Mouse (Mus musculus): Measurements from ENCODE around the gene Cpsf4. TPM values are rescaled to one million over a fixed set of nuclear protein-coding genes. Genes with fewer than 3 reads are reported as not detected.

Gene Cpsf4
- polyA plus RNA-seq (2014; fragmentation: Illumina TruSeq; extraction: RNeasy Lipid Tissue Mini Kit (QIAGEN cat#74804); ENCODE audit: low read depth, low replicate concordance), result 1.3 TPM

DNA sequence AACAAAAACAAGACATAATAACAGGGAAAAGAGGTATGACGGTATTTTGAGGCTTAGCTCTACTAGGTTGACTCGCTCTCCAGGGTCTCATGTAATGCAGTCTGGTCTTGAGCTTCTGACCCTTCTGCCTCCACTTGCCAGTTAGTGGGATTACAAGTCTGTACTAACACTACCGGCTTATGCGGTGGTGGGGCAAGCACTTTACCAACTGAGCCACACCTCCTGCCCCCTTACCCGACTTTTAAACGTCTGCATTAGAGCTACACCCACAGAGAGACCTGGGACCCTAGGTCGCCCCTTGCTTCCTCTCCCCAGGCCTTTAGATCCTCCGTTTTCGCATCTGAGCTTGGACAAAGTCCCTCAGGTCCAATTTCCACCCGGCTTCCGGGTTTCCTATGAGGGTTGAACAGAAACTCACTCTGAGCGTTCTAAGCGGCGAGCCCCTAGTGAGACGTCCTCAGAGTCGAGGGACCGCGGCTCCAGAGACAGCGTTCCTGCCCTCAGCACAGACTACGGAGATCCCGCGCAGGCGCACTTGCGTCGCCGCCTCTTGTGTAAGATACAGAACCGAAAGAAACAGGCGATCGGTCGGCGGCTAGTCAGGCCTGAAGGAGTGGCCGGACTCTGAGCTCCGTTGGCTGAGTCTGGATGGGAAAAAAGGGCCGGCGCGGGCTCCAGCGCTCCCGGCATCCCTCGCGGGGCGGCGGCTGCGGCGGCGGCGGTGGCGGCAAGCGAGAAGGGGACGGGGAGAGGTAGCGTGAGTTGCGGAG, at the start of gene Cpsf4, which contains the start of gene Ptcd1:
Cpsf4 (plus strand) TSS at position 678 of the 770 bp plus-strand sequence.
Ptcd1 (minus strand) TSS at position 573 of the 770 bp plus-strand sequence.

DNA sequence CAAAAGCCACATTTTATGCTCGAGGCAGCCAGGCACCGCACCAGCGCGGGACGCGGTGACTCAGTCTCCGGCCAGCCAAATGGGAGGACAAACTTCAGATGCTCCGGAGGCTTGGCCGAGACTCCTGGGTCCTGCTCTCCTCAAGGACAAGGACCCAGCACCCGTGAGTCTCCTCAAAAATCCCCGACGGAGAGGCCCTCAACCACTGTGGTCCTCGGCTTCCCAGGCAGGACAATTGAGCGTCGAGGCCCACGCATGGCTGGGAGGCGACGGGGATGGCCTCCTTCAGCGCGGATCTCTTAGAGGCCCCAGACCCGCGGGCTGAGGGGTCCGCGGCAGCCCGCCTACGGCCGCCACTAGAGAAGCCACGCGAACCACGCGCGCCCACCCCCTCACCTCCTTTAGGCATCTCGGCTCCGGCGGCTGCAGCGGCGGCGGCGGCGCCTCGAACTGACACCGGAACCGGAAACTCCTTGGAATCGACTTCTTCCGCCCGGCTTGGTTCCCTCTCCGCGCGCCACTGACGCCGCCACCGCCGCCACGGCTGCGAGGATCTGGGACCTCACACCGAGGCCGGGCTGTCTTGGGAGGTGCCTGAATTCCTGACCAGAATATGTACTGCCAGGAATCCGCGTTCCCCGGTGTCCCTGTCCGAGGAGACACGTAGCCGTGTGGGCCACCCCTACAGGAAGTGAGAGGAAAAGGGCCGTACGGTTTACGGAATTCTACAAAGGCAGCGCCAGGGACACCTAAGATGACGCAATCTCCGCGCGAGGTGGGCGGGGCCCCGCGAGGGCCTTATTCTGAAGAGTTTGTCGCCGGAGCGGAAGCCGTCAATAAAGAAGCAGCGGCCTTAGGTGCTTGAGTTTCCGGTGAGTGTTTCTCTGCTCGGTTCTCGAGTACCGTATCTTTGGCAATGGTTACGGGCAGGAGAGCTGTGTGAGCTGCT, 27.2 kb upstream of the Cpsf4 start, which contains the start of the genes Pdap1 and Bud31:
Pdap1 (minus strand) TSS at position 668 of the 949 bp plus-strand sequence.
Bud31 (plus strand) TSS at position 792 of the 949 bp plus-strand sequence.

DNA sequence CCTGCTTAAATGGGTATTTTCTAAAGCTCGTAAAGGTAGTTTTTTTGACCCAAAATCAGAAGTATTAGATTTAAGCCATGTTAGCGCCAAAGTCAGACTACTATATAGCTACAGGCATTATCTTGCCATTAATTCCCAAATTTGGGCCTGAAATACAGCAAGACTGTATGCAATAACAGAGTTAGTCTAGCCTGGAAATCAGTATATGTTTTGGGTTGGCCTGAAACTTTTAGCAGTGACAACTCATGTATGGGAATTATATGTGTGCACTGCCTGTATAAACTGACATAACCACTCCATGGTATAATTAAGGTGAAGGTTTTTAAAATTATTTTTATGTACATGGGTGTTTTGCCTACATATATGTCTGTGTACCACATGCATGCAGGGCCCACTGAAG, 24.9 kb downstream of the Cpsf4 start, which contains the start of gene Atp5j2:
Atp5j2 (minus strand) TSS at position 101 of the 400 bp plus-strand sequence.

DNA sequence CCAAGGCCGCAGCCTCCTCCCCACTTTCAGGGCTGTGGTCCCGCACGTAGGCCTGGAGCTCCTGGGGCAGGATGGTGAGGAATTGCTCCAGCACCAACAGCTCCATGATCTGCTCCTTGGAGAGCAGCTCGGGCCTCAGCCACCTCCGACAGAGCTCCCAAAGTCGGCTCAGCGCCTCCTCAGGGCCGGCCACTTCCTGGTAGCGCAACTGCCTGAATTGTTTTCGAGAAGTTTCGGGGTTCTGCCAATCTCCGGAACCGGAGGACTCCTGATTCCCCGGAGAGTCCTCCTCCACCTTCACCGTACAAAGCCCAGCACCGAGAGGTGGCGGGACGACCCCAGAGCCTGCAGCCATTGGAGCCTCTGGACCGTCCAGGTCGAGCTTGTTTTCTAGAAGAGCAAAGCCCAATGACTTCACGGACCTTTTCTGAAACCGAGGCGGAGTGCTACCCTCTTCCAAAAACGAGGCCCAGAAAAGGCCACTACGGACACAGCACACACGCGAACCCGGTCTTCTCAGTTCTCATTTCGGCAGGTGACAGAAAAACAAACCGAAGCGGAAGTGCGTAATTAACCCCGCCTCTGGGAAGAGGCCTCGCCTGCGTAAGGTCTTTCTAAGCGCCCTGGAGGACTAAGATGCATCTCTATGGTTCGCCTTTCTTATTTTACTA, 34.4 kb downstream of the Cpsf4 start, which contains the start of gene Zkscan14:
Zkscan14 (minus strand) TSS at position 548 of the 671 bp plus-strand sequence.

DNA sequence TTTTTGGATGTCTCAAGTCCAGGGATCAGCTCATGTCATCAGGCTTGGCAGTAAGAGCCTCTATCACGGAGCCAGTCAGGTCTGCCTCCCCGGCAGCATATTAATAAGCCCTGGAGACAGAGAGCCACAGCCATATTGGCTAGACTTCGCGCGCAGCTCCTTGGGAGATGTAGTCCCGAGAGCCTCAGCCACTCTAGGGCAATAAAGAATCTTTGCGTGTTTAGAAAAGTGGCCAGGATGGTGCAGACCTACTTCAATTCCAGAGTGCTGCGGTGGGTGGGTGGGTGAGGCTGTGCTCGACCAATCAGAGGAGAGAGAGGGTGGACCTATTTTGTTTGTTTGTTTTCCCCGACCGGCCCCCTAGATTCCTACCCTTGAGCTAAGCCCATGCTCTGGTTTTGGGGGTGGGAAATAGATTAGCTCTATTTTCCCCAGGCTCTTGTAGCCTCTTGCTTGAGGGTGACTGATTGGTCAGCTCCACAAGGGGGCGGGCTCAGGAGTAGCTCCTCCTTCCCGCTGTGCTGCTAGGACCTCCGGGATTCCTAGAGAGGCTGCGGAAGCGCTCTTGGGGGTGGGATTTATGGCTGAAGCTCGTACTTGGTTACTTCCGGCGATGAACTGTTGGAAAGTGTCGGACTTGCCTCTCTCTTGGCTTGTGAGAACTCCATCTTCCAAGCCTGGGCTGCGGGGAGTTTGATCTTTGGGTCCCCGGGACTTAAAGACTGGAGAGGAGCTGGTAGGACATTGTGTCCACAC, 37.1 kb downstream of the Cpsf4 start, which contains the start of gene Zkscan5:
Zkscan5 (plus strand) TSS at position 627 of the 756 bp plus-strand sequence.

DNA sequence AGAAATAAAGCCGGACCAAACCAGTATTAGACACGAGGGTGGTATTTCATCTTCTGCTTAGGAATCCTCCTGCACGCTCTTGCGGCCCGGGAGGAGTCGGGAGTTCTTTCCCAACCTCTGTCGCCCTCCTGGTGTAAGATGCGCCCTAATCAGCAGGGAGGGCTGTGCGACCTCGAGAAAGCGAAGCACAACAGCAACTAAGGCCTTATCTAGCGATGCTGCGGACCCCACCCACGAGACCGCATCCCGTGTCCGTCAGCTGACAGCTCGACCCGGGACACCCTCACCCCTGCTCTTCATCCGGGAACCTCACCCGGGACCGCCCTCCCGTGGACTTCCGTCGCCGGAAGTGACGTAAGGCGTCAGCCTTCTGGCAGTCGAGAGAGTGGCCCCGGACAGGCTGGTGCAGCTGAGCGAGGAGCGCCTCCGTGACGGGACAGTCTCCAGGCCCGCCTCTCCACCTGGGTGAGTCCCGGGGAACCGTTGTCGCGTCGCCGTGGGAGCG, 64.4 kb downstream of the Cpsf4 start, which contains the start of gene Zfp655:
Zfp655 (plus strand) TSS at position 349 of the 505 bp plus-strand sequence.

Other genes starting within 250 kb of the Cpsf4 start
- gene Smurf1, start 201.4 kb upstream of the Cpsf4 start, polyA plus RNA-seq (2014; fragmentation: Illumina TruSeq; extraction: RNeasy Lipid Tissue Mini Kit (QIAGEN cat#74804); ENCODE audit: low read depth, low replicate concordance), result 4.9 TPM
- gene Gm4871, start 134.5 kb upstream of the Cpsf4 start, polyA plus RNA-seq (2014; fragmentation: Illumina TruSeq; extraction: RNeasy Lipid Tissue Mini Kit (QIAGEN cat#74804); ENCODE audit: low read depth, low replicate concordance), result not detected
- gene 1700018F24Rik, start 124.2 kb upstream of the Cpsf4 start, polyA plus RNA-seq (2014; fragmentation: Illumina TruSeq; extraction: RNeasy Lipid Tissue Mini Kit (QIAGEN cat#74804); ENCODE audit: low read depth, low replicate concordance), result not detected
- gene Arpc1a, start 83.4 kb upstream of the Cpsf4 start, polyA plus RNA-seq (2014; fragmentation: Illumina TruSeq; extraction: RNeasy Lipid Tissue Mini Kit (QIAGEN cat#74804); ENCODE audit: low read depth, low replicate concordance), result 18.7 TPM
- gene Kpna7, start 83.2 kb upstream of the Cpsf4 start, polyA plus RNA-seq (2014; fragmentation: Illumina TruSeq; extraction: RNeasy Lipid Tissue Mini Kit (QIAGEN cat#74804); ENCODE audit: low read depth, low replicate concordance), result not detected
- gene Arpc1b, start 53.0 kb upstream of the Cpsf4 start, polyA plus RNA-seq (2014; fragmentation: Illumina TruSeq; extraction: RNeasy Lipid Tissue Mini Kit (QIAGEN cat#74804); ENCODE audit: low read depth, low replicate concordance), result 11.2 TPM
- 23.8 TPM for gene Pdap1, start 27.0 kb upstream of the Cpsf4 start, polyA plus RNA-seq (2014; fragmentation: Illumina TruSeq; extraction: RNeasy Lipid Tissue Mini Kit (QIAGEN cat#74804); ENCODE audit: low read depth, low replicate concordance)
- gene Bud31, start 26.9 kb upstream of the Cpsf4 start, polyA plus RNA-seq (2014; fragmentation: Illumina TruSeq; extraction: RNeasy Lipid Tissue Mini Kit (QIAGEN cat#74804); ENCODE audit: low read depth, low replicate concordance), result 230 TPM
- gene Ptcd1, start 105 bp upstream of the Cpsf4 start, polyA plus RNA-seq (2014; fragmentation: Illumina TruSeq; extraction: RNeasy Lipid Tissue Mini Kit (QIAGEN cat#74804); ENCODE audit: low read depth, low replicate concordance), result 1.3 TPM
- 33.4 TPM for gene Atp5j2, start 24.8 kb downstream of the Cpsf4 start, polyA plus RNA-seq (2014; fragmentation: Illumina TruSeq; extraction: RNeasy Lipid Tissue Mini Kit (QIAGEN cat#74804); ENCODE audit: low read depth, low replicate concordance)
- gene Zkscan14, start 34.7 kb downstream of the Cpsf4 start, polyA plus RNA-seq (2014; fragmentation: Illumina TruSeq; extraction: RNeasy Lipid Tissue Mini Kit (QIAGEN cat#74804); ENCODE audit: low read depth, low replicate concordance), result 1.8 TPM
- gene Zkscan5, start 37.3 kb downstream of the Cpsf4 start, polyA plus RNA-seq (2014; fragmentation: Illumina TruSeq; extraction: RNeasy Lipid Tissue Mini Kit (QIAGEN cat#74804); ENCODE audit: low read depth, low replicate concordance), result 7.6 TPM
- 77.8 TPM for gene Zfp655, start 64.5 kb downstream of the Cpsf4 start, polyA plus RNA-seq (2014; fragmentation: Illumina TruSeq; extraction: RNeasy Lipid Tissue Mini Kit (QIAGEN cat#74804); ENCODE audit: low read depth, low replicate concordance)
- gene Zscan25, start 113.3 kb downstream of the Cpsf4 start, polyA plus RNA-seq (2014; fragmentation: Illumina TruSeq; extraction: RNeasy Lipid Tissue Mini Kit (QIAGEN cat#74804); ENCODE audit: low read depth, low replicate concordance), result not detected
- not detected for gene Cyp3a57, start 178.1 kb downstream of the Cpsf4 start, polyA plus RNA-seq (2014; fragmentation: Illumina TruSeq; extraction: RNeasy Lipid Tissue Mini Kit (QIAGEN cat#74804); ENCODE audit: low read depth, low replicate concordance)

Measured in kidney, adult 10 weeks (tissue).